ENCODE assay signal across 16 mouse cellular contexts in genomic region chr8:90816061-90816882, GRCm38 (mm10). TPM values are rescaled to one million over a fixed set of nuclear protein-coding genes. Genes with fewer than 3 reads are reported as not detected.
DNase-seq lines count a peak whose midpoint lies in the region; ATAC-seq and TF ChIP-seq lines count a peak whose summit lies in the region.
"Had no signal": no experiment of that assay in that cellular context is flagged by ENCODE, and none has a peak within 500 bp of the region (broad histone marks: within the 10 kb centered on the region; RNA-seq: fewer than 3 reads in every experiment).

No protein-coding gene starts in this region.

- intact Hi-C loops in heart, postnatal 36 days (cut with DNase I) = no loop called here

- WGBS in hindbrain, embryonic 10.5 days = 82% methylated on average over 23 of the region's 23 CpGs
- WGBS in hindbrain, embryonic 11.5 days = 83% methylated on average over 23 of the region's 23 CpGs
- 58% methylated on average over 23 of the region's 23 CpGs for WGBS in neural tube, embryonic 13.5 days
- WGBS in hindbrain, postnatal 0 days = 40% methylated on average over 23 of the region's 23 CpGs

- no peak overlapping the region for H3K4me3 ChIP-seq in hindbrain, embryonic 10.5 days
- H3K4me3 ChIP-seq in hindbrain, embryonic 11.5 days (ENCODE audit: low read depth, low read length) = no peak overlapping the region
- no peak overlapping the region for H3K4me3 ChIP-seq in neural tube, embryonic 13.5 days
- 0 out of 2 replicates have a peak overlapping the region, but pooled peaks have one; percentile 7 for H3K4me3 ChIP-seq in hindbrain, postnatal 0 days (ENCODE audit: low read length)
- H3K4me3 ChIP-seq: liver, embryonic 12.5 days; lung, embryonic 15.5 days had no signal

- peaks cover 15% of the 10 kb centered on the region; the same call in 1 of the 2 replicates for H3K4me1 ChIP-seq in hindbrain, embryonic 10.5 days (replicated peaks)
- no peaks in the 10 kb centered on the region for H3K4me1 ChIP-seq in hindbrain, embryonic 11.5 days (replicated peaks; ENCODE audit: control insufficient read depth, insufficient read depth, low read length)
- peaks cover 27% of the 10 kb centered on the region for H3K4me1 ChIP-seq in neural tube, embryonic 13.5 days (replicated peaks)
- peaks cover 5% of the 10 kb centered on the region; the same call in 1 of the 2 replicates for H3K4me1 ChIP-seq in hindbrain, postnatal 0 days (ENCODE audit: insufficient read depth, low read length)
- H3K4me1 ChIP-seq: liver, embryonic 12.5 days; lung, embryonic 15.5 days had no signal

- H3K4me2 ChIP-seq in hindbrain, embryonic 11.5 days (replicated peaks; ENCODE audit: low read depth, low read length) = no peak overlapping the region
- peak overlapping the region; percentile 14; the same call in 1 of the 2 replicates for H3K4me2 ChIP-seq in neural tube, embryonic 13.5 days
- H3K4me2 ChIP-seq in hindbrain, postnatal 0 days (ENCODE audit: low read depth, low read length) = peak overlapping the region; percentile 39
- H3K4me2 ChIP-seq: liver, embryonic 12.5 days; lung, embryonic 15.5 days had no signal

- no peak for DNase-seq in hindbrain, embryonic 10.5 days (ENCODE audit: low spot score)
- DNase-seq in hindbrain, embryonic 11.5 days (ENCODE audit: low spot score) = no peak
- no peak for DNase-seq in neural tube, embryonic 10.5 days (ENCODE audit: extremely low spot score, low spot score)
- DNase-seq in hindbrain, postnatal 0 days (ENCODE audit: low spot score) = peak; percentile 47
- peak; percentile 56 for DNase-seq in retina, postnatal 1 day
- DNase-seq in heart, postnatal 36 days = no peak
- no peak for DNase-seq in right cerebral cortex, postnatal 10 days (ENCODE audit: low spot score in 2 of 2)
- DNase-seq: cerebellum, adult 9-10 months; kidney, adult 9 months; right cerebral cortex, postnatal 25 days had no signal

- H3K36me3 ChIP-seq in hindbrain, embryonic 10.5 days = no peaks in the 10 kb centered on the region
- no peaks in the 10 kb centered on the region for H3K36me3 ChIP-seq in hindbrain, embryonic 11.5 days (ENCODE audit: control insufficient read depth, insufficient read depth, low read length)
- no peaks in the 10 kb centered on the region for H3K36me3 ChIP-seq in neural tube, embryonic 13.5 days
- no peaks in the 10 kb centered on the region for H3K36me3 ChIP-seq in hindbrain, postnatal 0 days (ENCODE audit: insufficient read depth, low read length)
- H3K36me3 ChIP-seq: liver, embryonic 12.5 days; lung, embryonic 15.5 days had no signal

- H3K9me3 ChIP-seq in hindbrain, embryonic 10.5 days = 0 out of 2 replicates have a peak, but pooled peaks cover 4% of the 10 kb centered on the region
- no peaks in the 10 kb centered on the region for H3K9me3 ChIP-seq in hindbrain, embryonic 11.5 days (ENCODE audit: control insufficient read depth, low read length)
- peaks cover 3% of the 10 kb centered on the region; the same call in 1 of the 2 replicates for H3K9me3 ChIP-seq in neural tube, embryonic 13.5 days
- H3K9me3 ChIP-seq in hindbrain, postnatal 0 days (ENCODE audit: low read length) = no peaks in the 10 kb centered on the region
- H3K9me3 ChIP-seq: liver, embryonic 12.5 days; lung, embryonic 15.5 days had no signal

- no peaks in the 10 kb centered on the region for H3K27me3 ChIP-seq in hindbrain, embryonic 10.5 days (ENCODE audit: insufficient read depth, poor library complexity, severe bottlenecking)
- no peaks in the 10 kb centered on the region for H3K27me3 ChIP-seq in hindbrain, embryonic 11.5 days (ENCODE audit: control insufficient read depth, insufficient read depth, low read length)
- H3K27me3 ChIP-seq in neural tube, embryonic 13.5 days = no peaks in the 10 kb centered on the region
- H3K27me3 ChIP-seq in hindbrain, postnatal 0 days (ENCODE audit: insufficient read depth, low read length) = no peaks in the 10 kb centered on the region
- H3K27me3 ChIP-seq: liver, embryonic 12.5 days; lung, embryonic 15.5 days had no signal

- ATAC-seq in hindbrain, embryonic 11.5 days (ENCODE audit: low FRiP score) = no peak
- ATAC-seq in neural tube, embryonic 13.5 days (ENCODE audit: low read depth) = 0 out of 2 replicates have a peak, but pooled peaks have one; percentile 50
- ATAC-seq in hindbrain, postnatal 0 days = peak; percentile 80
- ATAC-seq: inflammation-experienced regulatory T-cells, adult 6 months; liver, embryonic 12.5 days had no signal

- TF ChIP-seq CTCF in hindbrain, postnatal 0 days (IDR thresholded peaks at IDR 0.05; ENCODE audit: low read depth) = no peak

- H3K27ac ChIP-seq in hindbrain, embryonic 10.5 days = peak overlapping the region; percentile 67
- H3K27ac ChIP-seq in hindbrain, embryonic 11.5 days (ENCODE audit: low read depth, low read length) = no peak overlapping the region
- H3K27ac ChIP-seq in neural tube, embryonic 13.5 days (replicated peaks) = peak overlapping the region; percentile 65
- H3K27ac ChIP-seq in hindbrain, postnatal 0 days = peak overlapping the region; percentile 48; the same call in 1 of the 2 replicates
- H3K27ac ChIP-seq: liver, embryonic 12.5 days; lung, embryonic 15.5 days had no signal

- no peak overlapping the region for H3K9ac ChIP-seq in hindbrain, embryonic 11.5 days (ENCODE audit: low read depth, low read length)
- H3K9ac ChIP-seq in neural tube, embryonic 13.5 days = peak overlapping the region; percentile 26; the same call in 1 of the 2 replicates
- peak overlapping the region; percentile 13; the same call in 1 of the 2 replicates for H3K9ac ChIP-seq in hindbrain, postnatal 0 days (replicated peaks; ENCODE audit: low read length)
- H3K9ac ChIP-seq: liver, embryonic 12.5 days; lung, embryonic 15.5 days had no signal

RNA-seq across cellular contexts. Expression of gene Gm19935, which starts 0.9 kb away (rescaled TPM):
- 0.16 and 0.73 TPM in 2 replicates for polyA plus RNA-seq in hindbrain, embryonic 10.5 days (2016; fragmentation: Nextera tagmentation; extraction: Ambion mirVana)
- polyA plus RNA-seq in hindbrain, embryonic 11.5 days (2014; fragmentation: Nextera tagmentation; extraction: Ambion mirVana) = 0.25 and 0.59 TPM in 2 replicates
- polyA plus RNA-seq in neural tube, embryonic 13.5 days (2015; fragmentation: Nextera tagmentation; extraction: Ambion mirVana) = 1.7 and 2.0 TPM in 2 replicates
- 2.0 and 7.2 TPM in 2 replicates for total RNA-seq in hindbrain, postnatal 0 days (2014; rRNA removed)
- 3.9 and 5.5 TPM in 2 replicates for polyA plus RNA-seq in hindbrain, postnatal 0 days (2015; fragmentation: Nextera tagmentation; extraction: Ambion mirVana)
- not detected for total RNA-seq in heart, postnatal 36 days (2021)
- total RNA-seq: adrenal gland, adult 18-20 months had no signal
- polyA plus RNA-seq: heart, embryonic 14.5 days; inflammation-experienced regulatory T-cells, adult 6 months; liver, embryonic 12.5 days had no signal

RNA-seq across cellular contexts. Expression of gene Chd9, which starts 11.9 kb away (rescaled TPM):
- polyA plus RNA-seq in hindbrain, embryonic 10.5 days (2016; fragmentation: Nextera tagmentation; extraction: Ambion mirVana) = 38.0 and 40.2 TPM in 2 replicates
- 51.2 and 72.5 TPM in 2 replicates for polyA plus RNA-seq in hindbrain, embryonic 11.5 days (2014; fragmentation: Nextera tagmentation; extraction: Ambion mirVana)
- 78.3 and 83.7 TPM in 2 replicates for polyA plus RNA-seq in neural tube, embryonic 13.5 days (2015; fragmentation: Nextera tagmentation; extraction: Ambion mirVana)
- total RNA-seq in hindbrain, postnatal 0 days (2014; rRNA removed) = 87.2 and 112 TPM in 2 replicates
- polyA plus RNA-seq in hindbrain, postnatal 0 days (2015; fragmentation: Nextera tagmentation; extraction: Ambion mirVana) = 103 and 106 TPM in 2 replicates
- total RNA-seq in heart, postnatal 36 days (2021) = 10 to 100 TPM; 46.8 to 49.4 TPM

Comparison
In these comparisons a context has a peak if more than half of its experiments do, and no peak if none do; other contexts are left out.
1. DNase-seq: peak in hindbrain, postnatal 0 days (single experiment) and retina, postnatal 1 day (single experiment); none in hindbrain, embryonic 10.5 days (single experiment), hindbrain, embryonic 11.5 days (single experiment), neural tube, embryonic 10.5 days (single experiment), heart, postnatal 36 days (0 of 2) and right cerebral cortex, postnatal 10 days (0 of 2).